Mouse (Mus musculus) embryonic fibroblast, embryonic 13.5 days (primary cell): ENCODE measurements around the gene Aqp11.

Experiments used
- CTCF ChIP-seq: IDR thresholded peaks from 2 replicates; pipeline ENCODE4 v1.5.1; 2011; ENCODE audit warnings: mild to moderate bottlenecking, control low read depth, low read length, moderate library complexity, borderline replicate concordance; ENCODE audit not compliant: insufficient read depth
- POLR2A ChIP-seq: IDR thresholded peaks from 2 replicates; pipeline ENCODE4 v1.6.1; 2011; ENCODE audit warnings: low read depth, mild to moderate bottlenecking, control low read depth, low read length, moderate library complexity

GRCm38 (mm10) chr7:97687831-97688230 is 50.3 kb downstream of the Aqp11 start:
- TF ChIP-seq CTCF (no peak), POLR2A (no peak)
